Mouse (Mus musculus) neutrophil, adult 83 days (primary cell): ENCODE measurements around the gene Olfr667. TPM values are rescaled to one million over a fixed set of nuclear protein-coding genes. Genes with fewer than 3 reads are reported as not detected.

Experiments used
- total RNA-seq, 2 experiments: library from RNA; stranded (reverse); gene quantifications; one replicate each; pipeline ENCODE4 v1.2.4; 2023

The Olfr667 gene
- not detected for total RNA-seq

GRCm38 (mm10) chr7:104921382-104921781, at the start of gene Olfr667:
Olfr667 (minus strand) TSS chr7:104921482.

GRCm38 (mm10) chr7:104962520-104962919, 41.2 kb upstream of the Olfr667 start, which contains the start of gene Olfr670:
Olfr670 (minus strand) TSS chr7:104962620.

GRCm38 (mm10) chr7:104933940-104934339, 12.7 kb upstream of the Olfr667 start, which contains the start of gene Olfr669:
Olfr669 (plus strand) TSS chr7:104934240.

GRCm38 (mm10) chr7:104927957-104928356, 6.7 kb upstream of the Olfr667 start, which contains the start of gene Olfr668:
Olfr668 (minus strand) TSS chr7:104928057.

GRCm38 (mm10) chr7:104895852-104896251, 25.4 kb downstream of the Olfr667 start, which contains the start of gene Olfr666:
Olfr666 (minus strand) TSS chr7:104895952.

GRCm38 (mm10) chr7:104877731-104878130, 43.6 kb downstream of the Olfr667 start, which contains the start of gene Olfr665:
Olfr665 (plus strand) TSS chr7:104878031.

Other genes starting within 250 kb of the Olfr667 start
- not detected for gene Olfr661, start 235.0 kb downstream of the Olfr667 start, total RNA-seq
- gene Usp17le, start 144.0 kb downstream of the Olfr667 start, total RNA-seq: not detected
- gene Usp17lb, start 78.9 kb downstream of the Olfr667 start, total RNA-seq: not detected
- gene Usp17la, start 64.5 kb downstream of the Olfr667 start, total RNA-seq: under 1 TPM in 1 of 2 experiments, not detected in 1; 0.13 TPM
- not detected for gene Olfr665, start 43.5 kb downstream of the Olfr667 start, total RNA-seq
- gene Olfr666, start 25.5 kb downstream of the Olfr667 start, total RNA-seq: not detected
- gene Olfr668, start 6.6 kb upstream of the Olfr667 start, total RNA-seq: not detected
- not detected for gene Olfr669, start 12.8 kb upstream of the Olfr667 start, total RNA-seq
- gene Olfr670, start 41.1 kb upstream of the Olfr667 start, total RNA-seq: not detected
- gene Olfr671, start 57.6 kb upstream of the Olfr667 start, total RNA-seq: not detected
- gene Olfr672, start 80.5 kb upstream of the Olfr667 start, total RNA-seq: not detected
- gene Olfr675, start 107.0 kb upstream of the Olfr667 start, total RNA-seq: not detected
- gene Olfr676, start 111.2 kb upstream of the Olfr667 start, total RNA-seq: not detected
- gene Olfr677, start 129.9 kb upstream of the Olfr667 start, total RNA-seq: not detected
- gene Olfr678, start 143.0 kb upstream of the Olfr667 start, total RNA-seq: not detected
- gene Olfr679, start 159.7 kb upstream of the Olfr667 start, total RNA-seq: not detected
- gene Olfr680-ps1, start 171.3 kb upstream of the Olfr667 start, total RNA-seq: not detected
- gene Olfr681, start 195.4 kb upstream of the Olfr667 start, total RNA-seq: not detected
- not detected for gene Olfr683, start 225.5 kb upstream of the Olfr667 start, total RNA-seq
- gene Olfr684, start 242.2 kb upstream of the Olfr667 start, total RNA-seq: not detected